Comparison of ENCODE assay signal across 28 mouse cellular contexts in the genomic region with DNA sequence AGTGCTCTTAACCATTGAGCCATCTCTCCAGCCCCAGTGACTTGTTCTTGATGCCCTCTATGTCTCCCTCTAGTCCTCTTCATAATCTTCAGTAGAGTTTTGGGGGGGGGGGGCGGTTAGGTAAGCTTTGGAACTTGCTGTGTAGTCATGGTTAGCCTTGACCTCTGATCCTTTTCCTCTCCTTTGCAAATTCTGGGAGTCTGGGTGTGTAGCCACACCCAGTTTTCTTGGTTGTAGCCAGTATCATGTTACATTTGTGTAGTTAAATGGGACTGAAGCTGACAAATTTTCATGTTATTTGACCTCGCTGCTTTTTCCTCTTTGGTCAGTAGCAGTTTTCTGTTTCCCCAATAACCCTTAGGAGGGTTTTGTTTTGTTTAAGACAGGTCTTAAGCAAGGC. TPM values are rescaled to one million over a fixed set of nuclear protein-coding genes. Genes with fewer than 3 reads are reported as not detected.
DNase-seq lines count a peak whose midpoint lies in the region; ATAC-seq and TF ChIP-seq lines count a peak whose summit lies in the region.
"Had no signal": no experiment of that assay in that cellular context is flagged by ENCODE, and none has a peak within 500 bp of the region (broad histone marks: within the 10 kb centered on the region; RNA-seq: fewer than 3 reads in every experiment).

No protein-coding gene starts in this region.

- H3K4me3 ChIP-seq in myocyte = no peak overlapping the region
- H3K4me3 ChIP-seq: forebrain, embryonic 10.5 days; forebrain, embryonic 13.5 days; gastrocnemius, adult 2 months; heart, embryonic 12.5 days; heart, embryonic 15.5 days had no signal

- H3K79me2 ChIP-seq in myocyte (ENCODE audit: control insufficient read depth, insufficient read depth) = peaks cover 1% of the 10 kb centered on the region

- H3K27me3 ChIP-seq in myocyte (ENCODE audit: control insufficient read depth, insufficient read depth, insufficient read length) = no peaks in the 10 kb centered on the region
- H3K27me3 ChIP-seq: CH12.LX; forebrain, embryonic 13.5 days; heart, embryonic 12.5 days; heart, embryonic 15.5 days had no signal

- H3ac ChIP-seq in myocyte (ENCODE audit: control insufficient read depth, insufficient read length) = no peak overlapping the region

- H3K4me2 ChIP-seq in myocyte (ENCODE audit: low read depth) = peak overlapping the region; percentile 28
- H3K4me2 ChIP-seq: forebrain, embryonic 13.5 days; heart, embryonic 12.5 days; heart, embryonic 15.5 days; hindbrain, embryonic 14.5 days had no signal

- peak; percentile 79 for DNase-seq in 416B (ENCODE audit: low read depth)
- peak; percentile 90 for DNase-seq in ES-CJ7 (ENCODE audit: low read depth, low spot score)
- DNase-seq in R1 (ENCODE audit: low read depth, low spot score) = peak; percentile 94
- DNase-seq in adrenal gland, adult 8-10 months = no peak
- DNase-seq in adrenal gland, postnatal 25 days = no peak
- no peak for DNase-seq in thymus, postnatal 25 days
- DNase-seq: adrenal gland, adult 2 months; adrenal gland, postnatal 36 days; B cell, adult 2 months; cerebellum, adult 18-20 months; cerebellum, adult 9-10 months; cerebellum, postnatal 14 days; gastrocnemius, adult 2 months; gastrocnemius, postnatal 14 days; heart, adult 11 months; heart, postnatal 10 days; heart, postnatal 36 days had no signal

- peaks cover 3% of the 10 kb centered on the region for H3K36me3 ChIP-seq in myocyte (ENCODE audit: control insufficient read depth, insufficient read depth)

- no peak for ATAC-seq in inflammation-experienced regulatory T-cells, adult 6 months
- ATAC-seq: forebrain, embryonic 13.5 days; forebrain, embryonic 16.5 days; hindbrain, postnatal 0 days; intestine, postnatal 0 days had no signal

- no peak for TF ChIP-seq POLR2A in myocyte (IDR thresholded peaks at IDR 0.05; ENCODE audit: insufficient read length, low read depth)

TF ChIP-seq in myocyte, 11 proteins besides CTCF, POLR2A, EP300 and RAD21:
- TF ChIP-seq TCF3 (IDR thresholded peaks at IDR 0.05; ENCODE audit: insufficient read length, low read depth) (no peak), CEBPB (IDR thresholded peaks at IDR 0.05; ENCODE audit: insufficient read depth, poor library complexity, severe bottlenecking) (no peak), TCF12 (IDR thresholded peaks at IDR 0.05; ENCODE audit: insufficient read depth, poor library complexity, severe bottlenecking) (no peak), REST (IDR thresholded peaks at IDR 0.05; ENCODE audit: insufficient read depth, insufficient read length) (no peak), SRF (IDR thresholded peaks at IDR 0.05; ENCODE audit: control insufficient read depth, insufficient read length, low read depth) (no peak), MYOG (IDR thresholded peaks at IDR 0.05; ENCODE audit: control insufficient read depth in 1 of 3, insufficient read depth in 1 of 3, insufficient read length in 2 of 3, low read depth in 2 of 3) (no peak), MYOD1 (IDR thresholded peaks at IDR 0.05; ENCODE audit: control insufficient read depth in 1 of 3, insufficient read length in 2 of 3, low read depth in 2 of 3) (no peak), MAX (IDR thresholded peaks at IDR 0.05; ENCODE audit: low read depth) (no peak), E2F4 (IDR thresholded peaks at IDR 0.05; ENCODE audit: insufficient read depth) (no peak), USF1 (IDR thresholded peaks at IDR 0.05; ENCODE audit: low read depth) (no peak), POLR2AphosphoS2 (IDR thresholded peaks at IDR 0.05; ENCODE audit: insufficient read length, low read depth) (no peak)

RNA-seq across cellular contexts. Expression of gene Akt2, which starts 4.5 kb away (rescaled TPM):
- 343 TPM for polyA plus RNA-seq in myocyte (2012; fragmentation: generic; extraction: Trizol)
- polyA plus RNA-seq in inflammation-experienced regulatory T-cells, adult 6 months (2017; shearing (Covaris generic)) = 10 to 100 TPM; 41.6 to 51.3 (median 43.1) TPM
- 100 to 1,000 TPM; 162 to 282 (median 233) TPM for total RNA-seq in adrenal gland, adult 8-10 months (2022)
- total RNA-seq in adrenal gland, postnatal 25 days (2021) = 150 and 209 TPM in 2 replicates

RNA-seq across cellular contexts. Expression of gene 2310022A10Rik, which starts 33.8 kb away (rescaled TPM):
- 35.5 TPM for polyA plus RNA-seq in myocyte (2012; fragmentation: generic; extraction: Trizol)
- polyA plus RNA-seq in inflammation-experienced regulatory T-cells, adult 6 months (2017; shearing (Covaris generic)) = 10 to 100 TPM; 16.4 to 24.4 (median 21.4) TPM
- 10 to 100 TPM; 21.6 to 23.8 (median 22.0) TPM for total RNA-seq in adrenal gland, adult 8-10 months (2022)
- 16.9 and 18.0 TPM in 2 replicates for total RNA-seq in adrenal gland, postnatal 25 days (2021)

RNA-seq across cellular contexts. Expression of gene Pld3, which starts 33.8 kb away (rescaled TPM):
- 132 TPM for polyA plus RNA-seq in myocyte (2012; fragmentation: generic; extraction: Trizol)
- polyA plus RNA-seq in inflammation-experienced regulatory T-cells, adult 6 months (2017; shearing (Covaris generic)) = 100 to 1,000 TPM; 155 to 246 (median 192) TPM
- total RNA-seq in adrenal gland, adult 8-10 months (2022) = 100 to 1,000 TPM; 135 to 205 (median 166) TPM
- total RNA-seq in adrenal gland, postnatal 25 days (2021) = 108 and 114 TPM in 2 replicates

Comparison
In these comparisons a context has a peak if more than half of its experiments do, and no peak if none do; other contexts are left out.
1. DNase-seq: peak in 416B (single experiment), ES-CJ7 (single experiment) and R1 (single experiment); none in adrenal gland, adult 8-10 months (single experiment), adrenal gland, postnatal 25 days (single experiment) and thymus, postnatal 25 days (single experiment).